Mouse (Mus musculus) neural tube, embryonic 11.5 days (tissue): ENCODE measurements around the gene Gm13288. TPM values are rescaled to one million over a fixed set of nuclear protein-coding genes. Genes with fewer than 3 reads are reported as not detected.
"Not testable (repeated sequence)": the region's sequence is repeated elsewhere in the genome, so short reads cannot be mapped to it uniquely, and the experiment has no call there.

Experiments
- ATAC-seq: fragments of 200-750 bp; cut with Nextera tagmentation; 2 replicates; pipeline ENCODE4 v1.8.0; 2017; ENCODE audit warnings: moderate number of reproducible peaks, mild to moderate bottlenecking, moderate TSS enrichment, moderate library complexity; ENCODE audit not compliant: insufficient read depth, low FRiP score, low TSS enrichment
- DNase-seq: peaks from one replicate; pipeline ENCODE4 v3.0.0-alpha.2; 2015; ENCODE audit warnings: low spot score
- H3K27ac ChIP-seq: fragments of 300-500 bp; sonication (generic); 2 replicates; pipeline ENCODE4 v1.5.1; 2014; ENCODE audit warnings: low read depth, mild to moderate bottlenecking, low read length
- H3K27me3 ChIP-seq: fragments of 300-500 bp; sonication (generic); 2 replicates; pipeline ENCODE4 v1.6.1; 2014; ENCODE audit warnings: mild to moderate bottlenecking, low read length, mixed read lengths; ENCODE audit not compliant: control insufficient read depth, insufficient read depth
- H3K36me3 ChIP-seq: fragments of 300-500 bp; sonication (generic); 2 replicates; pipeline ENCODE4 v1.6.1; 2014; ENCODE audit warnings: mild to moderate bottlenecking, low read length, moderate library complexity, mixed read lengths; ENCODE audit not compliant: control insufficient read depth, insufficient read depth
- H3K4me1 ChIP-seq: fragments of 300-500 bp; sonication (generic); 2 replicates; pipeline ENCODE4 v1.6.1; 2014; ENCODE audit warnings: low read length, mixed read lengths; ENCODE audit not compliant: control insufficient read depth, insufficient read depth
- H3K4me2 ChIP-seq: fragments of 300-500 bp; sonication (generic); 2 replicates; pipeline ENCODE4 v1.6.1; 2014; ENCODE audit warnings: low read depth, mild to moderate bottlenecking, moderate library complexity
- H3K4me3 ChIP-seq: fragments of 300-500 bp; sonication (generic); 2 replicates; pipeline ENCODE4 v1.5.1; 2014; ENCODE audit warnings: low read depth, low read length
- H3K9ac ChIP-seq: fragments of 300-500 bp; sonication (generic); 2 replicates; pipeline ENCODE4 v1.6.1; 2014; ENCODE audit warnings: mild to moderate bottlenecking, low read length
- H3K9me3 ChIP-seq: fragments of 300-500 bp; sonication (generic); 2 replicates; pipeline ENCODE4 v1.6.1; 2016; ENCODE audit warnings: low read length; ENCODE audit not compliant: control insufficient read depth
- WGBS: fragments of 180-500 bp; shearing (Covaris S2); extraction: QIAGEN DNeasy Blood & Tissue Kit; methylation state at CpG from one replicate; pipeline ENCODE4 v1.1.7; 2014; 5-methylcytosine and 5-hydroxymethylcytosine counted together
- polyA plus RNA-seq: library from polyadenylated mRNA; unstranded; fragments of >200 nt; fragmentation: Nextera tagmentation; extraction: Ambion mirVana; gene quantifications from 2 replicates; pipeline ENCODE4 v1.2.1, GENCODE M21; 2014

The Gm13288 gene
- polyA plus RNA-seq, 1 experiment from 2014 or later, result not detected

DNA sequence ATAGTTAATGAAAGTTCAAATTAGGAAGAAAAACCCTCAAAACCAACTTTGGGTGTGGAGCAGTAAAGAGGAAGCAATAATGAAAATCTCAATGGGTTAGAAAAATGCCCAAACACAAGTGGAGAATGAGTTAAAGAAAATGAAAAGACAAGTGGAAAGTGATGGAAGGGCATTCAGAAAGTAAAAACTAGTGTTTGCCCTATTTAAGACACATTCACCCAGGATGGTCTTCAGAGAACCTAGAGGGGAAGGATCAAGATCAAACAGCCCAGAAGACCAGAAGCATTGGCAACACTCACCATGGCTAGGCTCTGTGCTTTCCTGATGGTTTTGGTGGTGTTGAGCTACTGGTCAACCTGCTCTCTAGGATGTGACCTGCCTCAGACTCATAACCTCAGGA lies 21.8 kb downstream of the Gm13288 start, which contains the start of gene Ifna6:
Gene Ifna6, plus strand, starts transcription at position 301 of the 400 bp plus-strand sequence.
- H3K4me3 ChIP-seq, H3K4me1 ChIP-seq, H3K27me3 ChIP-seq, H3K36me3 ChIP-seq, H3K4me2 ChIP-seq, H3K9ac ChIP-seq, H3K27ac ChIP-seq, H3K9me3 ChIP-seq, DNase-seq, ATAC-seq: not testable (repeated sequence)

DNA sequence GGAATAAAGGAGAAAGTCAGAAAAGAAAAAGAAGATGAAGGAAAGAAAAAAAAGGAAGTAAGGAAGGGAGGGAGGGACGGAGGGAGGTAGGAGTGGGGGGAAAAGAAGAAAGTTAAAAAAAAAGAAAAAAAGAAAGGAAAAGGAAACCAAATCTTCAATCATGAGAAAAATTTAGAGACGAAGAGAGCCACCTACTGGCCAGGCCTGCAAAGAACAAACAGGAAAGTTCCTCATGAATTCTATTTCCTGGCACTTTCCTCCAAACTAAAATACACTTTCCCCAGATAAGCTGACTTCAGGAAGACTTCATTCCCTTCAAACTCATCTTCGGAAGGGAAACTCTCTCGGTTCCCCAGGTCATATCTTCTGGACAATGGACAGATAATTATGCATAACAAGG lies 25.2 kb downstream of the Gm13288 start:
- WGBS, result 31% methylated on average over 4 of the region's 4 CpGs
- Histone ChIP-seq H3K9ac (no peak overlapping the region), H3K9me3 (no peaks in the 10 kb centered on the region), H3K36me3 (no peaks in the 10 kb centered on the region), H3K4me2 (no peak overlapping the region), H3K27me3 (no peaks in the 10 kb centered on the region), H3K4me1 (no peaks in the 10 kb centered on the region), H3K27ac (no peak overlapping the region), H3K4me3 (no peak overlapping the region)
- DNase-seq (no peak), ATAC-seq (no peak)

DNA sequence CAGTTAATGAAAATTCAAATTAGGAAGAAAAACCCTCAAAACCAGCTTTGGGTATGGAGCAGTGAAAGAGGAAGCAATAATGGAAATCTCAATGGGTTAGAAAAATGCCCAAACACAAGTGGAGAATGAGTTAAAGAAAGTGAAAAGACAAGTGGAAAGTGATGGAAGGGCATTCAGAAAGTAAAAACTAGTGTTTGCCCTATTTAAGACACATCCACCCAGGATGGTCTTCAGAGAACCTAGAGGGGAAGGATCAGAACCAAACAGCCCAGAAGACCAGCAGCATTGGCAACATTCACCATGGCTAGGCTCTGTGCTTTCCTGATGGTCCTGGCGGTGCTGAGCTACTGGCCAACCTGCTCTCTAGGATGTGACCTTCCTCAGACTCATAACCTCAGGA lies 29.9 kb downstream of the Gm13288 start, which contains the start of gene Ifna5:
Gene Ifna5, plus strand, starts transcription at position 301 of the 400 bp plus-strand sequence.
- H3K4me3 ChIP-seq, ATAC-seq, H3K9ac ChIP-seq, H3K4me2 ChIP-seq, H3K27ac ChIP-seq, H3K4me1 ChIP-seq, H3K36me3 ChIP-seq, H3K9me3 ChIP-seq, DNase-seq, H3K27me3 ChIP-seq: not testable (repeated sequence)
- 69% methylated on average over 1 of the region's 1 CpGs for WGBS

DNA sequence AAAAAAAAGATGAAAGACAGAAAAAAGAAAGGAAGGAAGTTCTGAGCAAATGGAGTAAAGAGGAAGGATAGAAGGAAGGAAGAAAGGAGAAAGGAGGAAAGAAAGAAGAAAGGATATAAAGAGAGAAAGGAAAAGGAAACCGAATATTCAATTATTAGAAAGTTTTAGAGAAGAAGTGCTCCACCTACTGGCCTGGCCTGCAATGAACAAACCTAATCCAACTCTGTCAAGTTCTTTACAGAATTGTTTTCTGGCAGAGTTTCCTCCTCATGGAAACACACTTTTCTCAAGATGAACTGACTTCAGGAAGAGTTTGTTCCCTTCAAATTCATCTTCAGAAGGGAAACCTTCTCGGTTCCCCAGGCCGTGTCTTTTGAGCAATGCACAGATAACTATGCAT lies 33.5 kb downstream of the Gm13288 start:
- no peak for DNase-seq
- Histone ChIP-seq H3K4me2 (no peak overlapping the region), H3K27me3 (no peaks in the 10 kb centered on the region), H3K27ac (no peak overlapping the region), H3K9me3 (no peaks in the 10 kb centered on the region), H3K4me3 (no peak overlapping the region), H3K4me1 (no peaks in the 10 kb centered on the region), H3K9ac (no peak overlapping the region), H3K36me3 (no peaks in the 10 kb centered on the region)
- ATAC-seq, result no peak
- WGBS, result 51% methylated on average over 3 of the region's 3 CpGs

DNA sequence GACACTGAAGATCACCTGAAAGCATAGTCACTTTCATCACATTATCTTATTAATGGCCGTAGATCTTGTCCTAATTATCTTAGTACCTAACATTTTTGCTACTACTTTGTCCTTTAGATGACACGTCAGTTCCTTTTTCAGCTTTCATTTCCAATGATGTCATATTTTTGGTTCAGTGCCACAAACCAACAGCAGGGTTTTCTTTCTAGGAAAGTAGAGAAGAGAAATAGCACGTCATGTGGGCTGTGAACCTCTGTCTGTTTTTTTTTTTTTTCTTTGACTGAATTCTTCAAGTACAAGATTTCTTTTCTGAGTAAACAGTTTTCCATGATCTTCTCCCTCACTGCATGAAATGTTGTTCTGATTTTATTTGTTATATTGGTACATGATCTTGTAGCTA lies 34.7 kb downstream of the Gm13288 start:
- Histone ChIP-seq H3K9me3 (no peaks in the 10 kb centered on the region), H3K4me1 (no peaks in the 10 kb centered on the region), H3K27me3 (no peaks in the 10 kb centered on the region), H3K36me3 (no peaks in the 10 kb centered on the region), H3K4me3 (no peak overlapping the region), H3K4me2 (no peak overlapping the region), H3K9ac (no peak overlapping the region), H3K27ac (no peak overlapping the region)
- DNase-seq, result no peak
- 83% methylated on average over 3 of the region's 3 CpGs for WGBS
- ATAC-seq, result no peak

DNA sequence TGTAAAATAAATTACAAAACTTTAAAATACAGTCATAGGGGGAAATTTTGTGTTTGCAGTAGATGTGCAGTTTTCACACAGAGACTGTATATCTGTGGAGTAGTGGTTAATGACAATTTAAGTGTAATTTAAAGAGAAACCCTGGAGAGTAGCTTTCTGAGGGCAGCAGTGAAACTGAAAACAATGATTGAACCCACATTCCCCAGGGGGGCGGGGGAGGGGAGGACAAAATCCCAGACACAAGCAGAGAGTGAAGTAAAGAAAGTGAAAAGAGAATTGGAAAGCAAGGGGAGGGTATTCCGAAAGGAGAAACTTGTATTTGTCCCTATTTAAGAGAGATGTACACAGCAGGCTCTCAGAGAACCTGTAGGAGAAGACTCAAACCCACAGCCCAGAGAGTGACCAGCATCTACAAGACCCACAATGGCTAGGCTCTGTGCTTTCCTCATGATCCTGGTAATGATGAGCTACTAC lies 36.1 kb downstream of the Gm13288 start, which contains the start of gene Ifna4:
Gene Ifna4, plus strand, starts transcription at position 424 of the 474 bp plus-strand sequence.
- no peak for DNase-seq
- ATAC-seq, result no peak
- Histone ChIP-seq H3K27me3 (no peaks in the 10 kb centered on the region), H3K27ac (no peak within 1 kb of the TSS), H3K4me1 (no peaks in the 10 kb centered on the region), H3K9ac (no peak within 1 kb of the TSS), H3K4me3 (no peak within 1 kb of the TSS), H3K4me2 (no peak within 1 kb of the TSS), H3K36me3 (no peaks in the 10 kb centered on the region), H3K9me3 (no peaks in the 10 kb centered on the region)
- 48% methylated on average over 2 of the region's 2 CpGs for WGBS

DNA sequence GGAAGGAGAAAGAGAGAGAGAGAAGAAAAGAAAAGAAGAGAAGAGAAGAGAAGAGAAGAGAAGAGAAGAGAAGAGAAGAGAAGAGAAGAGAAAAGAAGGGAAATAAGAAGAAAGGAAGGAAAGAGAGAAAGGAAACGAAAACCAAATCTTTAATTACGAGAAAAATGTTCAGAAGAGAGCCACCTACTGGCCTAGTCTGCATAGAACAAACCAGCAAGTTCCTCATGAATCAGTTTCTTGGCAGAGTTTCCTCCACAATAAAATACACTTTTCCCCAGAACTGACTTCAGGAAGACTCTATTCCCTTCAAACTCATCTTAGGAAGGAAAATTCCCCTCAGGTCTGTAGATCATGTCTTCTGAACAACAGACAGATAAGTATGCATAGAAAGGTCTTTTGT lies 40.0 kb downstream of the Gm13288 start:
- 56% methylated on average over 2 of the region's 2 CpGs for WGBS

DNA sequence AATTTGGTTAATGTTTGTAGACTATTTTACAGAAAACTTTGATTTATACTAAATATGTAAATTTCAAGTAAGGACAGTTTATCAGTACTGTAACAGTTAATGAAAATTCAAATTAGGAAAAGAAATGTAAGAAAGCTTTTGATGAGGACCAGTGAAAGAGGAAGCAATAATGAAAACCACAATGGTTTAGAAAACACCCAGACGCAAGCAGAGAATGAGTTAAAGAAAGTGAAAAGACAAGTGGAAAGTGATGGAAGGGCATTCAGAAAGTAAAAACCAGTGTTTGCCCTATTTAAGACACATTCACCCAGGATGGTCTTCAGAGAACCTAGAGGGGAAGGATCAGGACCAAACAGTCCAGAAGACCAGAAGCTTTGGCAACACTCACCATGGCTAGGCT lies 44.4 kb downstream of the Gm13288 start, which contains the start of gene Ifna1:
Gene Ifna1, plus strand, starts transcription at position 390 of the 400 bp plus-strand sequence.
- no peaks in the 10 kb centered on the region for H3K36me3 ChIP-seq
- no peak within 1 kb of the TSS for H3K4me3 ChIP-seq
- no peaks in the 10 kb centered on the region for H3K4me1 ChIP-seq
- no peaks in the 10 kb centered on the region for H3K27me3 ChIP-seq
- no peaks in the 10 kb centered on the region for H3K9me3 ChIP-seq
- H3K27ac ChIP-seq, result no peak within 1 kb of the TSS
- no peak within 1 kb of the TSS for H3K9ac ChIP-seq
- no peak within 1 kb of the TSS for H3K4me2 ChIP-seq
- 85% methylated on average over 1 of the region's 1 CpGs for WGBS
- DNase-seq (no peak), ATAC-seq (no peak)

More for the DNA sequence above, 40.0 kb downstream of the Gm13288 start:
- no peak overlapping the region for H3K4me2 ChIP-seq
- no peak overlapping the region for H3K27ac ChIP-seq
- H3K4me3 ChIP-seq, result no peak overlapping the region
- no peaks in the 10 kb centered on the region for H3K36me3 ChIP-seq
- no peaks in the 10 kb centered on the region for H3K27me3 ChIP-seq
- no peaks in the 10 kb centered on the region for H3K9me3 ChIP-seq
- no peak overlapping the region for H3K9ac ChIP-seq
- ATAC-seq, result no peak
- H3K4me1 ChIP-seq, result no peaks in the 10 kb centered on the region
- DNase-seq, result no peak

DNA sequence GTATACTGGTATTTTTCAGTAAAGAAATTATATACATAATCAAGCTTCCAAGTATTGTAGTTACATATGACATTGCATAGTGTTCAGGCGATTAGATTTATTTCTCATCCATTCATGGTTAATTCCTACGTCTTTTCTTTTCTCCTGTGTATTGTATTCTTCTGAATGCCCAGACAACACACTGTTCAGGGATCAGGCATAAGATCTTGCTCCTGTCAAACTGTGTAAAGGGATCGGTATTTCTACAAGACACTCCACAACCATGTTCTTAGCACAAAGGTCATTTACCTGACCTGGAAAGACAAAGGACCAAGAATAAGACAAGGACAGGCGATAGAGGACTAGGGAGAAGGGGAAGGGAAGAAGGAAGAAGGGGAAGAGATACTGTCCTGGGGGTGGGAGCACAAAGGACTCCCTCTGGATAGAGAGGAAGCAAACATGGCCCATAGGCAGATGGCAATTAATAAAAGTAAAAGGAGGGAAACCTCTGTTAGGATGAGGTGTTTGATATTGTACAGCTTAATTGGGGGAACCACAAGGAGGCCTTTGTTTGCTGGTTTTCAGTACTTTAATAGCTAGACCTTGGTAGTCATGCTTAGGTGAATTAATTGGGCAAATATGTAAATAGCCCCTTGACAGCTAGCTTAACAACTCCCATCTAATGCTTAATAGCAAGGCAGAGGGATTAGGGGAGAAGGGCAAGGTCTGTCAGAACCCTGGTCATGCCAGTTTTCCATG lies 45.9 kb downstream of the Gm13288 start:
- 57% methylated on average over 4 of the region's 4 CpGs for WGBS

More for the DNA sequence above, 45.9 kb downstream of the Gm13288 start:
- H3K4me3 ChIP-seq, result no peak overlapping the region
- no peak for DNase-seq
- H3K36me3 ChIP-seq, result no peaks in the 10 kb centered on the region
- ATAC-seq, result no peak
- no peak overlapping the region for H3K9ac ChIP-seq
- no peak overlapping the region for H3K27ac ChIP-seq
- H3K9me3 ChIP-seq, result no peaks in the 10 kb centered on the region
- no peaks in the 10 kb centered on the region for H3K27me3 ChIP-seq
- no peaks in the 10 kb centered on the region for H3K4me1 ChIP-seq
- H3K4me2 ChIP-seq, result no peak overlapping the region
